Mouse (Mus musculus): ENCODE data around the gene Emc1. TPM values are rescaled to one million over a fixed set of nuclear protein-coding genes. Genes with fewer than 3 reads are reported as not detected.
A peak's percentile ranks its signal among the peaks of the same experiment; 100 is the strongest.

Emc1 gene
- polyA plus RNA-seq, 1 experiment = 77.1 TPM

GRCm38 (mm10) chr4:139367336-139367735 lies 14.9 kb downstream of the Emc1 start:
- 96% methylated on average over 3 of the region's 3 CpGs for WGBS
- no peak for DNase-seq

GRCm38 (mm10) chr4:139368038-139368437 lies 15.7 kb downstream of the Emc1 start:
- WGBS = 95% methylated on average over 5 of the region's 5 CpGs
- no peak for DNase-seq
- no peak overlapping the region for H3K4me3 ChIP-seq (replicated peaks; ENCODE audit: insufficient read depth, low read depth, low read length)
- TF ChIP-seq CTCF (IDR thresholded peaks at IDR 0.05; ENCODE audit: borderline replicate concordance, insufficient read depth, low read depth, low read length) (no peak), POLR2A (IDR thresholded peaks at IDR 0.05; ENCODE audit: borderline replicate concordance, insufficient read depth, low read length) (no peak)
- H3K4me1 ChIP-seq (ENCODE audit: control insufficient read depth, insufficient read depth, low read length) = no peaks in the 10 kb centered on the region
- no peak overlapping the region for H3K27ac ChIP-seq (ENCODE audit: insufficient read depth, low read length)
- H3K27me3 ChIP-seq (ENCODE audit: control insufficient read depth, insufficient read depth, low read length) = no peaks in the 10 kb centered on the region

More at GRCm38 (mm10) chr4:139367336-139367735, 14.9 kb downstream of the Emc1 start:
- no peak for TF ChIP-seq POLR2A (IDR thresholded peaks at IDR 0.05; ENCODE audit: borderline replicate concordance, insufficient read depth, low read length)
- H3K27ac ChIP-seq (ENCODE audit: insufficient read depth, low read length) = no peak overlapping the region
- no peaks in the 10 kb centered on the region for H3K27me3 ChIP-seq (ENCODE audit: control insufficient read depth, insufficient read depth, low read length)
- no peaks in the 10 kb centered on the region for H3K4me1 ChIP-seq (ENCODE audit: control insufficient read depth, insufficient read depth, low read length)
- H3K4me3 ChIP-seq (replicated peaks; ENCODE audit: insufficient read depth, low read depth, low read length) = no peak overlapping the region

- Histone ChIP-seq H3K27ac (ENCODE audit: insufficient read depth, low read length) (no peak overlapping the region), H3K27me3 (ENCODE audit: control insufficient read depth, insufficient read depth, low read length) (no peaks in the 10 kb centered on the region), H3K4me3 (replicated peaks; ENCODE audit: insufficient read depth, low read depth, low read length) (no peak overlapping the region), H3K4me1 (ENCODE audit: control insufficient read depth, insufficient read depth, low read length) (no peaks in the 10 kb centered on the region)
- 93% methylated on average over 4 of the region's 4 CpGs for WGBS
- DNase-seq = no peak
- TF ChIP-seq CTCF (IDR thresholded peaks at IDR 0.05; ENCODE audit: borderline replicate concordance, insufficient read depth, low read depth, low read length) (no peak), POLR2A (IDR thresholded peaks at IDR 0.05; ENCODE audit: borderline replicate concordance, insufficient read depth, low read length) (no peak)
Observed at GRCm38 (mm10) chr4:139373130-139373529, 20.7 kb downstream of the Emc1 start.

GRCm38 (mm10) chr4:139373531-139373930 lies 21.1 kb downstream of the Emc1 start:
- Histone ChIP-seq H3K27ac (ENCODE audit: insufficient read depth, low read length) (no peak overlapping the region), H3K4me3 (replicated peaks; ENCODE audit: insufficient read depth, low read depth, low read length) (no peak overlapping the region), H3K4me1 (ENCODE audit: control insufficient read depth, insufficient read depth, low read length) (no peaks in the 10 kb centered on the region), H3K27me3 (ENCODE audit: control insufficient read depth, insufficient read depth, low read length) (no peaks in the 10 kb centered on the region)
- WGBS = 94% methylated on average over 10 of the region's 10 CpGs
- DNase-seq = no peak
- TF ChIP-seq POLR2A (IDR thresholded peaks at IDR 0.05; ENCODE audit: borderline replicate concordance, insufficient read depth, low read length) (no peak), CTCF (IDR thresholded peaks at IDR 0.05; ENCODE audit: borderline replicate concordance, insufficient read depth, low read depth, low read length) (no peak)

GRCm38 (mm10) chr4:139379719-139380118 lies 27.3 kb downstream of the Emc1 start:
- 11% methylated on average over 8 of the region's 8 CpGs for WGBS
- Histone ChIP-seq H3K27ac (ENCODE audit: insufficient read depth, low read length) (no peak overlapping the region), H3K4me1 (ENCODE audit: control insufficient read depth, insufficient read depth, low read length) (no peaks in the 10 kb centered on the region), H3K4me3 (replicated peaks; ENCODE audit: insufficient read depth, low read depth, low read length) (peak overlapping the region; percentile 88), H3K27me3 (ENCODE audit: control insufficient read depth, insufficient read depth, low read length) (no peaks in the 10 kb centered on the region)
- DNase-seq = peak in 1 of 2 experiments; percentile 6
- no peak for TF ChIP-seq CTCF (IDR thresholded peaks at IDR 0.05; ENCODE audit: borderline replicate concordance, insufficient read depth, low read depth, low read length)
- no peak for TF ChIP-seq POLR2A (IDR thresholded peaks at IDR 0.05; ENCODE audit: borderline replicate concordance, insufficient read depth, low read length)

- peak overlapping the region; percentile 60 for H3K27ac ChIP-seq (ENCODE audit: insufficient read depth, low read length)
- no peaks in the 10 kb centered on the region for H3K27me3 ChIP-seq (ENCODE audit: control insufficient read depth, insufficient read depth, low read length)
- under 1% methylated on average over 54 of the region's 54 CpGs for WGBS
- H3K4me1 ChIP-seq (ENCODE audit: control insufficient read depth, insufficient read depth, low read length) = no peaks in the 10 kb centered on the region
- peak overlapping the region; percentile 88 for H3K4me3 ChIP-seq (replicated peaks; ENCODE audit: insufficient read depth, low read depth, low read length)
- TF ChIP-seq POLR2A (IDR thresholded peaks at IDR 0.05; ENCODE audit: borderline replicate concordance, insufficient read depth, low read length) = peak; percentile 80; the same call in 1 of the 2 replicates
- TF ChIP-seq CTCF (IDR thresholded peaks at IDR 0.05; ENCODE audit: borderline replicate concordance, insufficient read depth, low read depth, low read length) = no peak
- DNase-seq = peak; percentile 100
Observed at GRCm38 (mm10) chr4:139380207-139380748, 27.9 kb downstream of the Emc1 start.

GRCm38 (mm10) chr4:139380775-139381451 lies 28.5 kb downstream of the Emc1 start:
- no peaks in the 10 kb centered on the region for H3K4me1 ChIP-seq (ENCODE audit: control insufficient read depth, insufficient read depth, low read length)
- WGBS = 4% methylated on average over 43 of the region's 44 CpGs
- peak overlapping the region; percentile 56 for H3K4me3 ChIP-seq (replicated peaks; ENCODE audit: insufficient read depth, low read depth, low read length)
- TF ChIP-seq POLR2A (IDR thresholded peaks at IDR 0.05; ENCODE audit: borderline replicate concordance, insufficient read depth, low read length) (no peak), CTCF (IDR thresholded peaks at IDR 0.05; ENCODE audit: borderline replicate concordance, insufficient read depth, low read depth, low read length) (no peak)
- H3K27ac ChIP-seq (ENCODE audit: insufficient read depth, low read length) = 0 out of 2 replicates have a peak overlapping the region, but pooled peaks have one; percentile 45
- no peak for DNase-seq
- H3K27me3 ChIP-seq (ENCODE audit: control insufficient read depth, insufficient read depth, low read length) = no peaks in the 10 kb centered on the region

GRCm38 (mm10) chr4:139381452-139381845 lies 29.1 kb downstream of the Emc1 start:
- TF ChIP-seq CTCF (IDR thresholded peaks at IDR 0.05; ENCODE audit: borderline replicate concordance, insufficient read depth, low read depth, low read length) = no peak
- TF ChIP-seq POLR2A (IDR thresholded peaks at IDR 0.05; ENCODE audit: borderline replicate concordance, insufficient read depth, low read length) = no peak
- Histone ChIP-seq H3K27me3 (ENCODE audit: control insufficient read depth, insufficient read depth, low read length) (no peaks in the 10 kb centered on the region; the same call in 1 of the 2 replicates), H3K4me3 (replicated peaks; ENCODE audit: insufficient read depth, low read depth, low read length) (peak overlapping the region; percentile 56), H3K4me1 (ENCODE audit: control insufficient read depth, insufficient read depth, low read length) (no peaks in the 10 kb centered on the region), H3K27ac (ENCODE audit: insufficient read depth, low read length) (no peak overlapping the region)
- 35% methylated on average over 4 of the region's 4 CpGs for WGBS
- DNase-seq = no peak

Data from cerebellum, adult 2 months (tissue).